Mouse (Mus musculus) gonadal fat pad, adult 2 months (tissue): ENCODE measurements around the gene Gm10717. TPM values are rescaled to one million over a fixed set of nuclear protein-coding genes. Genes with fewer than 3 reads are reported as not detected.
A peak's percentile ranks its signal among the peaks of the same experiment; 100 is the strongest.
"Not testable (repeated sequence)": the region's sequence is repeated elsewhere in the genome, so short reads cannot be mapped to it uniquely, and the experiment has no call there.

Experiments used
- DNase-seq: peaks from one replicate; pipeline ENCODE4 v3.0.0-alpha.2; 2012; ENCODE audit warnings: low read depth
- polyA plus RNA-seq: library from polyadenylated mRNA; depleted of rRNA; stranded (reverse); fragments of >200 nt; gene quantifications from 2 replicates; pipeline ENCODE4 v1.2.3, GENCODE M21; 2012; rRNA removed

Gene Gm10717
- not detected in 2 replicates for polyA plus RNA-seq

- not testable (repeated sequence) for DNase-seq
Measured at GRCm38 (mm10) chr9:3024912-3025467, at the start of gene Gm10717. Gene Gm10717 (plus strand): TSS chr9:3025417.

- not testable (repeated sequence) for DNase-seq
Measured at GRCm38 (mm10) chr9:3000445-3000972, 24.7 kb upstream of the Gm10717 start, which contains the start of gene Gm10722. Gene Gm10722 (plus strand): TSS chr9:3000922.

GRCm38 (mm10) chr9:3001006-3001405, 24.2 kb upstream of the Gm10717 start:
- not testable (repeated sequence) for DNase-seq

- peak; percentile 0 for DNase-seq
Measured at GRCm38 (mm10) chr9:3001948-3002659, 23.1 kb upstream of the Gm10717 start.

- not testable (repeated sequence) for DNase-seq
Measured at GRCm38 (mm10) chr9:3002794-3003396, 22.3 kb upstream of the Gm10717 start, which contains the start of gene Gm11168. Gene Gm11168 (plus strand): TSS chr9:3003346.

- not testable (repeated sequence) for DNase-seq
Measured at GRCm38 (mm10) chr9:3006179-3006578, 19.0 kb upstream of the Gm10717 start.

- DNase-seq = not testable (repeated sequence)
Measured at GRCm38 (mm10) chr9:3006636-3007035, 18.6 kb upstream of the Gm10717 start.

GRCm38 (mm10) chr9:3007272-3007671, 17.9 kb upstream of the Gm10717 start:
- not testable (repeated sequence) for DNase-seq

GRCm38 (mm10) chr9:3009331-3009730, 15.9 kb upstream of the Gm10717 start:
- not testable (repeated sequence) for DNase-seq

GRCm38 (mm10) chr9:3012054-3012621, 13.1 kb upstream of the Gm10717 start:
- not testable (repeated sequence) for DNase-seq

GRCm38 (mm10) chr9:3012733-3013279, 12.4 kb upstream of the Gm10717 start, which contains the start of gene Gm10721:
Gene Gm10721 (plus strand): TSS chr9:3013140.
- DNase-seq = not testable (repeated sequence)

GRCm38 (mm10) chr9:3015354-3015753, 9.9 kb upstream of the Gm10717 start, which contains the start of gene Gm10720:
Gene Gm10720 (plus strand): TSS chr9:3015654.
- not testable (repeated sequence) for DNase-seq

- DNase-seq = not testable (repeated sequence)
Measured at GRCm38 (mm10) chr9:3015896-3016295, 9.3 kb upstream of the Gm10717 start.

- DNase-seq = not testable (repeated sequence)
Measured at GRCm38 (mm10) chr9:3017108-3017507, 8.1 kb upstream of the Gm10717 start, which contains the start of gene Gm10719. Gene Gm10719 (plus strand): TSS chr9:3017408.

- not testable (repeated sequence) for DNase-seq
Measured at GRCm38 (mm10) chr9:3018944-3019343, 6.3 kb upstream of the Gm10717 start.

GRCm38 (mm10) chr9:3019835-3020727, 5.1 kb upstream of the Gm10717 start:
- DNase-seq = not testable (repeated sequence)

- DNase-seq = not testable (repeated sequence)
Measured at GRCm38 (mm10) chr9:3022316-3023008, 2.8 kb upstream of the Gm10717 start.

- DNase-seq = not testable (repeated sequence)
Measured at GRCm38 (mm10) chr9:3023312-3023984, 1.8 kb upstream of the Gm10717 start, which contains the start of gene Gm10718. Gene Gm10718 (plus strand): TSS chr9:3023547.
